Mouse (Mus musculus) heart, embryonic 13.5 days (tissue): Measurements from ENCODE around the gene Prelp. TPM values are rescaled to one million over a fixed set of nuclear protein-coding genes. Genes with fewer than 3 reads are reported as not detected.
"Not testable (repeated sequence)": the region's sequence is repeated elsewhere in the genome, so short reads cannot be mapped to it uniquely, and the experiment has no call there.

ENCODE experiments used
- ATAC-seq: fragments of 200-750 bp; cut with Nextera tagmentation; 2 replicates; pipeline ENCODE4 v1.8.0; 2017; ENCODE audit warnings: moderate TSS enrichment; ENCODE audit not compliant: insufficient number of reproducible peaks, low FRiP score, low TSS enrichment; ENCODE audit errors: extremely low read depth
- H3K27ac ChIP-seq: fragments of 300-500 bp; sonication (generic); replicated peaks from 2 replicates; pipeline ENCODE4 v1.5.1; 2015; ENCODE audit warnings: moderate library complexity, mild to moderate bottlenecking, inconsistent platforms
- H3K27me3 ChIP-seq: fragments of 300-500 bp; sonication (generic); replicated peaks from 2 replicates; pipeline ENCODE4 v1.6.1; 2015; ENCODE audit warnings: mild to moderate bottlenecking, inconsistent platforms
- H3K36me3 ChIP-seq: fragments of 300-500 bp; sonication (generic); 2 replicates; pipeline ENCODE4 v1.6.1; 2015; ENCODE audit warnings: mild to moderate bottlenecking, inconsistent platforms
- H3K4me1 ChIP-seq: fragments of 300-500 bp; sonication (generic); 2 replicates; pipeline ENCODE4 v1.6.1; 2015; ENCODE audit warnings: inconsistent platforms
- H3K4me2 ChIP-seq: fragments of 300-500 bp; sonication (generic); 2 replicates; pipeline ENCODE4 v1.6.1; 2015; ENCODE audit warnings: inconsistent platforms, mild to moderate bottlenecking, moderate library complexity
- H3K4me3 ChIP-seq: fragments of 300-500 bp; sonication (generic); 2 replicates; pipeline ENCODE4 v1.5.1; 2015; ENCODE audit warnings: moderate library complexity, mild to moderate bottlenecking, inconsistent platforms
- H3K9ac ChIP-seq: fragments of 300-500 bp; sonication (generic); 2 replicates; pipeline ENCODE4 v1.6.1; 2015; ENCODE audit warnings: inconsistent platforms, mild to moderate bottlenecking, moderate library complexity
- H3K9me3 ChIP-seq: fragments of 300-500 bp; sonication (generic); 2 replicates; pipeline ENCODE4 v1.6.1; 2016; ENCODE audit warnings: inconsistent platforms
- WGBS: fragments of 180-500 bp; shearing (Covaris S2); methylation state at CpG from one replicate; pipeline ENCODE4 v1.1.7; 2015; ENCODE audit warnings: mixed read lengths; 5-methylcytosine and 5-hydroxymethylcytosine counted together
- polyA plus RNA-seq: library from polyadenylated mRNA; unstranded; fragments of >200 nt; fragmentation: Nextera tagmentation; extraction: Ambion mirVana; gene quantifications from 2 replicates; pipeline ENCODE4 v1.2.1, GENCODE M21; 2015

Gene Prelp
- polyA plus RNA-seq, result 2.8 and 3.1 TPM in 2 replicates

GRCm38 (mm10) chr1:133921304-133921751 is at the start of gene Prelp:
Gene Prelp (minus strand): TSS chr1:133921414.
- H3K4me2 ChIP-seq, result peak within 1 kb of the TSS; percentile 36
- 16% methylated on average over 8 of the region's 8 CpGs for WGBS
- H3K27me3 ChIP-seq, result peaks cover 13% of the 10 kb centered on the region; the same call in 1 of the 2 replicates
- peak within 1 kb of the TSS; percentile 73 for H3K27ac ChIP-seq
- H3K4me3 ChIP-seq, result peak within 1 kb of the TSS; percentile 14; the same call in 1 of the 2 replicates
- H3K4me1 ChIP-seq, result peaks cover 54% of the 10 kb centered on the region
- no peaks in the 10 kb centered on the region for H3K36me3 ChIP-seq
- H3K9me3 ChIP-seq, result no peaks in the 10 kb centered on the region
- no peak for ATAC-seq
- peak within 1 kb of the TSS; percentile 54 for H3K9ac ChIP-seq

DNA sequence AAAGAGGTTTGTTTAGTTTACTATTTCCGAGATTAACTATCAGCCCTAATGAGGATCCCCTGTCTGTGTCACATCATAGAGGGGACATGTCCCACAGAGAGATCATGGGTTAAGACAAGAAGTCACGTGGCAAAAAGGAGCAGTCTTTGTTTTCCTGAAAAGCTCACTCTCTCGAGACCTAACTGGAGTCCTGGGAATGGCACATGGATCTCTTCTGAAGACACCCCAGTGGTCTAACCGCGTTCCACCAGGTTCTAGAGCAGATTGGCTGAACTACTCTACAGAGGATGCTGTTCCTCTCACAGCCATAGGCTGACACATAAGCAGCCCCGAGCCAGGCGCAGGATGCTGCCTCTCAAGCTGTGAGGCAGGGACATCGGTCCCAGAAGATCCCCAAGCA is 48.2 kb upstream of the Prelp start:
- WGBS, result 76% methylated on average over 8 of the region's 8 CpGs

DNA sequence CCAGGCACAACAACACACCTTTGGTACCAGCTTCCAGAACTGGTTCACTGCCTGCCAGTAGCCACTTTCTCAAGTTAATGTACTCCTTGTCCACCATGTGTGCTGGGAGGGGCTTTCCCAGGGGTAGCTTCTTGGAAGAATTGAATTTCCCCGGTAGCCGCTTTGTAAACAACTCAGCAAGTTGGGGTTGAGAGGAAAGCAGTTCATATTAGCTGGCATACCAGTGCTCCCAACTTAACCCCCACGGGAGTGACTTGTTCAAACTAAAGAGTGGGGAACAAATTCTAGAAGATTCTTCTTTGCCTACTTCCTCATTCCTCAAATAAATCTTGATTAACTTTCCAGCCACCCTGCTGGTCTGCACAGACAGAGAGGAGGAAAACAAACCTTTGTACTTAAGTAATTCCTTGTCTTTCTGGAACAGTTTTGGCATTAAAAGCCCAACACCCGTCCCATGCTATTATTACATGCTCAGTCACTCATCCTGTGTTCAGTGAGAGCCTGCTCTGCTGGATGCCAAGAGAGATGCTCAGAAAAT is 47.6 kb upstream of the Prelp start:
- Histone ChIP-seq H3K4me1 (peaks cover 28% of the 10 kb centered on the region), H3K4me3 (no peak overlapping the region), H3K36me3 (no peaks in the 10 kb centered on the region), H3K9ac (no peak overlapping the region), H3K27ac (no peak overlapping the region), H3K27me3 (no peaks in the 10 kb centered on the region), H3K9me3 (no peaks in the 10 kb centered on the region), H3K4me2 (no peak overlapping the region)
- WGBS, result 63% methylated on average over 4 of the region's 4 CpGs
- no peak for ATAC-seq

More for the DNA sequence above, 48.2 kb upstream of the Prelp start:
- H3K36me3 ChIP-seq, result no peaks in the 10 kb centered on the region
- H3K27me3 ChIP-seq, result no peaks in the 10 kb centered on the region
- H3K4me1 ChIP-seq, result peaks cover 27% of the 10 kb centered on the region
- ATAC-seq, result no peak
- no peak overlapping the region for H3K4me3 ChIP-seq
- H3K9me3 ChIP-seq, result no peaks in the 10 kb centered on the region
- H3K4me2 ChIP-seq, result no peak overlapping the region
- H3K9ac ChIP-seq, result no peak overlapping the region
- no peak overlapping the region for H3K27ac ChIP-seq

DNA sequence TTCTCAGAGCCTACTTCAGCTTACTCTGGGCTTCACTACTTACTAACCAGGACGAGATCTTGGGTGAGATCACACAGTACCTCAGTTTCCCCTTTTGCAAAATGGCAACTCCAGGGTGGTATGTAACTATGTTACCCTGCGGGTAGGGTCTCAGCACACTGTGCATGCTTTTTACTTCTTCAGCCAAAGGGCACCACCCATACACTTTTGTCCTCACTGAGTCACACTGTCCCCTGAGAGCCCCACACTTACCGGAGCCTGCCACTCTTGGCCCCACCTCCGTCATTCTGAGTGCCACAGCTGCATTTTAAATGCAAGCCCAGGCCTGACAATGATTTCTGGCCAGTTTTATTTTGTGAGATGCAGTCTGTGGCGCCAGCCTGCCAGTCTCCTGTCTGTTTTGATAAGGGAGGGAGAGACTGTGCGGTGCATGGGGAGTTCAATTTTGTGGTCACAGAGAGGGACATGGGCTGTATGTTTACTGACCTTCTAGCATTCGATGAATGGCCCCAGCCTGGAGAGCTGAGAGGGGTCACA is 46.3 kb upstream of the Prelp start:
- H3K4me2 ChIP-seq, result no peak overlapping the region
- H3K9me3 ChIP-seq, result no peaks in the 10 kb centered on the region
- no peaks in the 10 kb centered on the region for H3K27me3 ChIP-seq
- no peaks in the 10 kb centered on the region for H3K36me3 ChIP-seq
- H3K4me1 ChIP-seq, result peaks cover 28% of the 10 kb centered on the region
- H3K27ac ChIP-seq, result no peak overlapping the region
- H3K4me3 ChIP-seq, result no peak overlapping the region
- WGBS, result 52% methylated on average over 7 of the region's 7 CpGs
- ATAC-seq, result no peak
- H3K9ac ChIP-seq, result no peak overlapping the region

GRCm38 (mm10) chr1:133966044-133966443 is 44.8 kb upstream of the Prelp start:
- Histone ChIP-seq H3K4me3 (no peak overlapping the region), H3K27ac (peak overlapping the region; percentile 46; the same call in 1 of the 2 replicates), H3K36me3 (no peaks in the 10 kb centered on the region), H3K27me3 (no peaks in the 10 kb centered on the region), H3K9ac (no peak overlapping the region), H3K4me2 (no peak overlapping the region), H3K9me3 (no peaks in the 10 kb centered on the region), H3K4me1 (peaks cover 42% of the 10 kb centered on the region)
- ATAC-seq, result no peak
- WGBS, result 67% methylated on average over 2 of the region's 2 CpGs

GRCm38 (mm10) chr1:133965298-133965697 is 44.1 kb upstream of the Prelp start:
- H3K9ac ChIP-seq, result no peak overlapping the region; the same call in 1 of the 2 replicates
- peaks cover 46% of the 10 kb centered on the region for H3K4me1 ChIP-seq
- H3K9me3 ChIP-seq, result no peaks in the 10 kb centered on the region
- H3K36me3 ChIP-seq, result no peaks in the 10 kb centered on the region
- no peak overlapping the region for H3K4me2 ChIP-seq
- H3K27ac ChIP-seq, result peak overlapping the region; percentile 46; the same call in 1 of the 2 replicates
- no peak overlapping the region for H3K4me3 ChIP-seq
- 30% methylated on average over 5 of the region's 5 CpGs for WGBS
- no peak for ATAC-seq
- no peaks in the 10 kb centered on the region for H3K27me3 ChIP-seq

DNA sequence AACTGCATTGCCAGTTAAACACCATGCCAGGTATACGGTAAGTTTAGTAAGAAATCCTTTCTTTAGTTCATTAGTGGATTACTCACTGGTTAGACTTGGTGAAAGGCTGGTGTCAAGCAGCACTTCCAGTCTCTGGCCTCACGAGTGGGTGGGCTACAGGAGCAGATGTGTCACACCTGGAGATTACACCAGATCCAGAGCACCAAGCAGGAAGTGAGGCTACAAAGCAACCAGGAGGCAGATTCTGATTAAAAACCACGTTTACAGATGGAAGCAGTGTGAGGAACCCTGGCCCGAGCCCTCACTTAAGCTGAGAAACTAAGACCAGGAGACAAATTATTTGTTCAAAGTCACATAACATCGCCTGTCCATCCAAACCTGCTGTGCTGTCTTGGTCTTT is 43.5 kb upstream of the Prelp start:
- H3K27me3 ChIP-seq, result no peaks in the 10 kb centered on the region
- H3K4me1 ChIP-seq, result peaks cover 46% of the 10 kb centered on the region
- no peaks in the 10 kb centered on the region for H3K9me3 ChIP-seq
- H3K27ac ChIP-seq, result 0 out of 2 replicates have a peak overlapping the region, but pooled peaks have one; percentile 46
- WGBS, result 60% methylated on average over 5 of the region's 5 CpGs
- H3K36me3 ChIP-seq, result no peaks in the 10 kb centered on the region
- H3K4me2 ChIP-seq, result no peak overlapping the region
- H3K9ac ChIP-seq, result no peak overlapping the region
- ATAC-seq, result no peak
- no peak overlapping the region for H3K4me3 ChIP-seq

DNA sequence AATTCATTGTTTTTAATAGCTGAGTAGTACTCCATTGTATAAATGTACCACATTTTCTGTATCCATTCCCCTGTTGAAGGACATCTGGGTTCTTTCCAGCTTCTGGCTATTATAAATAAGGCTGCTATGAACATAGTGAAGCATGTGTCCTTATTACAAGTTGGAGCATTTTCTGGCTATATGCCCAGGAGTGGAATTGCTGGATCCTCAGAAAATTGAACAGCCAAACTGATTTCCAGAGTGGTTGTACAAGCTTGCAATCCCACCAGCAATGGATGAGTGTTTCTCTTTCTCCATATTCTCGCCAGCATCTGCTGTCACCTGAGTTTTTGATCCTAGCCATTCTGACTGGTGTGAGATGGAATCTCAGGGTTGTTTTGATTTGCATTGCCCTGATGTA is 42.4 kb upstream of the Prelp start:
- not testable (repeated sequence) for ATAC-seq, H3K36me3 ChIP-seq, H3K4me3 ChIP-seq, H3K9ac ChIP-seq, H3K27ac ChIP-seq, H3K9me3 ChIP-seq, H3K27me3 ChIP-seq, H3K4me2 ChIP-seq
- H3K4me1 ChIP-seq, result peaks cover 46% of the 10 kb centered on the region
- 80% methylated on average over 1 of the region's 1 CpGs for WGBS

- H3K27me3 ChIP-seq, H3K36me3 ChIP-seq, H3K9ac ChIP-seq, H3K4me3 ChIP-seq, H3K4me2 ChIP-seq, H3K9me3 ChIP-seq, ATAC-seq, H3K27ac ChIP-seq: not testable (repeated sequence)
- 78% methylated on average over 3 of the region's 3 CpGs for WGBS
- peaks cover 45% of the 10 kb centered on the region for H3K4me1 ChIP-seq
These were observed 41.9 kb upstream of the Prelp start for GRCm38 (mm10) chr1:133963128-133963527.

GRCm38 (mm10) chr1:133961281-133962134 is 40.3 kb upstream of the Prelp start:
- peak; percentile 63 for ATAC-seq
- Histone ChIP-seq H3K36me3 (no peaks in the 10 kb centered on the region), H3K27ac (peak overlapping the region; percentile 74), H3K4me2 (peak overlapping the region; percentile 63), H3K9ac (peak overlapping the region; percentile 75), H3K9me3 (no peaks in the 10 kb centered on the region), H3K4me1 (peaks cover 33% of the 10 kb centered on the region), H3K4me3 (peak overlapping the region; percentile 29), H3K27me3 (no peaks in the 10 kb centered on the region)
- WGBS, result 13% methylated on average over 18 of the region's 18 CpGs

DNA sequence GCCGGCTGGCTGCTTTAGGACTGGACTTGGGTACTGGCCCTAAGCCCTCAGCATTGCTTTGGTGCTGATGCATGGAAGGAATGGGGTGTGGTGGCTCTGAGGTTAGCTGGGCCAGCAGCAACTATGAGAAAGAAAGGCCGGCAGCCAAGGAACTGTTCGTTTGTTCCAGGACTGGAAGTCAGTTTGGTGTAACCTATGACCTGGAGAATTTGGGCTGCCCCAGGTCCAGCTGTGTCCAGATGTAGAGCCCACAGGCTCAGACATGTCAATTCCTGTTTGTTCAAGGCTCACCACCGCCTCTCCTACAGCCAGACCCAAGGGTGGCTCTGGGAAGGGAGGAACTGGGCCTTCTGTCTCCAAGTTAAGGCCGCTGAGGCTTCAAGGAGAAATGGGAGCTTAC is 38.3 kb upstream of the Prelp start:
- peaks cover 26% of the 10 kb centered on the region for H3K4me1 ChIP-seq
- no peaks in the 10 kb centered on the region for H3K27me3 ChIP-seq
- no peak overlapping the region for H3K27ac ChIP-seq
- no peak overlapping the region for H3K9ac ChIP-seq
- no peak overlapping the region for H3K4me3 ChIP-seq
- H3K4me2 ChIP-seq, result no peak overlapping the region
- WGBS, result 68% methylated on average over 5 of the region's 5 CpGs
- no peaks in the 10 kb centered on the region for H3K9me3 ChIP-seq
- ATAC-seq, result no peak
- no peaks in the 10 kb centered on the region for H3K36me3 ChIP-seq
